Mouse (Mus musculus) CH12.LX (cell line): Measurements from ENCODE around the gene Cenpb.

Source experiments
- CHD2 ChIP-seq: IDR thresholded peaks from 2 replicates; pipeline ENCODE4 v1.6.1; 2011; ENCODE audit warnings: low read length, improper control_type of control experiment
- CTCF ChIP-seq, 2 experiments: IDR thresholded peaks in 1 of 2; conservative IDR thresholded peaks in 1 of 2; 2 replicates each; pipeline ENCODE4 v1.5.1; 2011 to 2012; ENCODE audit warnings: low read depth in 2 of 2, low read length in 2 of 2, improper control_type of control experiment in 1 of 2, inconsistent platforms in 1 of 2, mild to moderate bottlenecking in 1 of 2, moderate library complexity in 1 of 2
- E2F4 ChIP-seq: IDR thresholded peaks from 2 replicates; pipeline ENCODE4 v1.6.1; 2011; ENCODE audit warnings: low read depth, low read length, improper control_type of control experiment; ENCODE audit not compliant: insufficient replicate concordance
- EP300 ChIP-seq: IDR thresholded peaks from 2 replicates; pipeline ENCODE4 v1.6.1; 2011; ENCODE audit warnings: low read length, improper control_type of control experiment
- JUND ChIP-seq: conservative IDR thresholded peaks from 2 replicates; pipeline ENCODE4 v1.6.1; 2011; ENCODE audit warnings: low read depth, low read length, improper control_type of control experiment
- MYC ChIP-seq: IDR thresholded peaks from 2 replicates; pipeline ENCODE4 v1.6.1; 2011; ENCODE audit warnings: low read depth, mild to moderate bottlenecking, improper control_type of control experiment, low read length
- POLR2A ChIP-seq: IDR thresholded peaks from 2 replicates; pipeline ENCODE4 v1.6.1; 2011; ENCODE audit warnings: low read depth, mild to moderate bottlenecking, improper control_type of control experiment, low read length
- RCOR1 ChIP-seq: conservative IDR thresholded peaks from 2 replicates; pipeline ENCODE4 v1.6.1; 2012; ENCODE audit warnings: low read depth, mild to moderate bottlenecking, inconsistent platforms, low read length, improper control_type of control experiment
- ZC3H11A ChIP-seq: IDR thresholded peaks from 2 replicates; pipeline ENCODE4 v1.6.1; 2012; ENCODE audit warnings: low read depth, mild to moderate bottlenecking, inconsistent platforms, low read length, improper control_type of control experiment
- ZKSCAN1 ChIP-seq: IDR thresholded peaks from 2 replicates; pipeline ENCODE4 v1.6.1; 2012; ENCODE audit warnings: low read depth, inconsistent platforms, low read length, improper control_type of control experiment, borderline replicate concordance

DNA sequence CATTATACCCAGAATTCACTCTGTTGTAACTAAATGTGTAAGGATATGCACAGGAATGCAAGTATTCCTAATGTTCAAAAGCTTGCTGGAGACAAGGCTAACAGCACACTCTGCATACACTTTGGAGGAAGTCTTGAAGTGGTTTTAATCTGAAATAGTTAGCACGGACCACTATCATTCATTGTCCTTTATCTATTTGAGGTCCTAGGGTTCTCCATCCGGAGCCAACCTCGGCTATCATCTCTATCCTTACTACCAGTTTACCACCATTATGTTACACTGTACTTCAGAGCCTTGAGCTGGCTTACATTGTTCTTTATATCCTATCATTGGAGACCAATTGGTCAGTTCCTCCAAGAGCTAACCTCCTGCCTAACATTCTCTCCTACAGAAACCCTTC lies 47.4 kb upstream of the Cenpb start:
- no peak for TF ChIP-seq MYC
- no peak for TF ChIP-seq POLR2A
- no peak for TF ChIP-seq EP300
- no peak for TF ChIP-seq CTCF (conservative IDR thresholded peaks at IDR 0.05 in 1 of 2, IDR thresholded peaks at IDR 0.05 in 1 of 2; ENCODE audit: low read depth in 2 of 2, low read length in 2 of 2)
- no peak for TF ChIP-seq CHD2
- TF ChIP-seq RCOR1, result no peak
- no peak for TF ChIP-seq JUND
- TF ChIP-seq ZC3H11A, result no peak
- TF ChIP-seq ZKSCAN1, result no peak
- no peak for TF ChIP-seq E2F4
